Mouse (Mus musculus): ENCODE data around the gene Aurkaip1. TPM values are rescaled to one million over a fixed set of nuclear protein-coding genes. Genes with fewer than 3 reads are reported as not detected.
A peak's percentile ranks its signal among the peaks of the same experiment; 100 is the strongest.

Aurkaip1 gene
- total RNA-seq, 2 experiments from 2014 or later: 83.3 to 83.7 TPM

- DNase-seq (ENCODE audit: low spot score in 2 of 2): no peak
These were observed 18.9 kb downstream of the Aurkaip1 start for GRCm38 (mm10) chr4:155849792-155850451.

DNA sequence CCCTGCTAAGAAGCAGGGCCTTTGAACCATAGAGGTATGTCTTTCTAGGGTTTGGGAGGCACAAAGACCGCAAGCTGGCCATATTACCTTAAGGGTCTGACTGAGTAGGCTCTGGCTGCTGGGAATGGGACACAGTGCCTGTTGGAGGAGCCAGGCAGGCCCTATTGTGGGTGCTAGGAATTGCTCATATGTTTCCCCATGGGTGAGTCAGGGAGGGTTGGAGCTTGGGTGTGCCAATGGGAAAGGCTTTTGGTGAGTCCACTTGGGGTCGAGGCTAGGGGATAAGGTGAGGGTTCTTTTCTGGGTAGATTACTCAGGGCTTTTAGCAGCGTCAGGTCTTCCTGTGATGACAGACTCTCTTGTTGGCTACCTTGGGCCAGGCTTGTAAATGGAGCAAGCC is 20.3 kb downstream of the Aurkaip1 start:
- no peak for DNase-seq (ENCODE audit: low spot score in 2 of 2)

DNA sequence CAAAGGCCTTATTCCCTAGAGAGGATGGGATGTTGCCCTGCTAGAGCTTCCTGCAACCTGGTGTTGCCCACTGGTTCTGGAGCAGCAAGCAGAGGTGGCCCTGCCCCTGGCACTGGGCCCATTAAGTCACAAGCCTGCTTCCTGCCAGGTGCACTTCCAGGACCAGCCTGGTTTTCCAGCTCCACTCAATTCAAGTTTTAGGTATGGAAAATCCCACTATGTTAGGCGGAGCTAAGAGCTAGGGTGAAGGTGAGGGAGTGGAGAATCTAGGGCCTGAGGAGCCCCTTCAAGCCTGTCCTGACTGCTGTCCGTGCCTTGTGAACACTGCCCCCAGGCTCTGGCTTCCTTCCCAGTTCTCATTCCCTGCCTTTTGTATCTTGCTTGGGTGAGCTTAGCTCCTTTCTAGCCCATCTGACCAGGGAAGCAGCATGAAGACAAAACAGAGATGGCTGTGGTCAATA is 20.9 kb downstream of the Aurkaip1 start:
- DNase-seq (ENCODE audit: low spot score in 2 of 2): no peak

GRCm38 (mm10) chr4:155853421-155853820 is 22.3 kb downstream of the Aurkaip1 start:
- DNase-seq (ENCODE audit: low spot score in 2 of 2): no peak

GRCm38 (mm10) chr4:155854991-155855390 is 23.9 kb downstream of the Aurkaip1 start:
- DNase-seq (ENCODE audit: low spot score in 2 of 2): no peak

DNA sequence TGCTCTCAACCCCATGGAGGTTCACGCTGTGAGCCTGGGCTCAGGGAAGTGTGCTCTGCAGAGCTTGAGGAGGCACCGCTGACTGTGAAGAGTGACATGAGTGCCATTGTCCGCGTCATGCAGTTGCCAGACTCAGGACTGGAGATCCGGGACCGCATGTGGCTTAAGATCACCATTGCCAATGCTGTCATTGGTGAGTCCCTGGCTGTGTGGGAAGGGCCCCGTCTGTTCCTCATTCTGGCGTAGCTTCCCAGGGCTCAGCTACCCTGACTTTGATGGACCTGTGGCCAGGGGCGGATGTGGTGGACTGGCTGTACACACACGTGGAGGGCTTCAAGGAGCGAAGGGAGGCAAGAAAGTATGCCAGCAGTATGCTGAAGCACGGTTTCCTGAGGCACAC is 25.0 kb downstream of the Aurkaip1 start:
- no peak for DNase-seq (ENCODE audit: low spot score in 2 of 2)

DNA sequence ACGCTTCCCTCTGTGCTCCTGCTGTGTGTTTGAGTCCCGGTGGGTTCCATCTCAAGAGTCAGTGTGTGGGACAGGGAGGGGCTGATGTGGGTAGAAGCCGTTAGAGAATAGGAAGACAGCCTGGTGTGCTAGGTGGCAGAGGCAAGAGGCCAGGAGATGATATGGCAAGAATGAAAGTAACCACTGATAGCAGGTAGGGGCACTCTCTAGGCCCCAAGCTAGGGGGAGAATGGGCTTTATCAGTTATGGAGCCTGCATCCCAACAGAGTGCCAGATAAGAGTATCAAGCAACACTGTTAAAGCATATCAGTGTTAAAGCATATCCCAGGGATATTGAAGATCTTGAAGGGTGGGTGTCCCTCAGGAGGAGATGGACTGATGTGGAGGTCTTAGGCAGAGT is 25.8 kb downstream of the Aurkaip1 start:
- no peak for DNase-seq (ENCODE audit: low spot score in 2 of 2)

- no peak for DNase-seq (ENCODE audit: low spot score in 2 of 2)
These were observed 28.2 kb downstream of the Aurkaip1 start for GRCm38 (mm10) chr4:155859318-155859717.

DNA sequence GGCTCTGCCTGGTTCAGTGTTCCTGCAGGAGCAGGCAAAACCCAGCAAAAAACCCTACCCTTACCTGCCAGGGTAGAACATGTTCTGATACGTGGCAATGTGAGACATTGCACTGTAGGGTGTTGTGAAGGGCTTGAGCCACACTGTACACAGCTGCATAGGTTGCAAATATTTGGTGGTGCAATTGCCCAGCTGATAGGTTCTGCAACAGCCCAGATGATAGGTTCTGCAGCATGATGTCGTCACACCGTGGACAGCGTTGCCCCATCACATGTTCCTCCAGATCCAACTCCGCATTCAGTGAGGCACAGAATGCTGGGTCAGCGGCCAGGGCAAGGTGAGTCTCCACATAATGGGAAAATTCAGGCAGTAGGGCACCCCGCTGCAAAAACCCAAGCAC is 30.7 kb downstream of the Aurkaip1 start:
- DNase-seq (ENCODE audit: low spot score in 2 of 2): no peak

DNA sequence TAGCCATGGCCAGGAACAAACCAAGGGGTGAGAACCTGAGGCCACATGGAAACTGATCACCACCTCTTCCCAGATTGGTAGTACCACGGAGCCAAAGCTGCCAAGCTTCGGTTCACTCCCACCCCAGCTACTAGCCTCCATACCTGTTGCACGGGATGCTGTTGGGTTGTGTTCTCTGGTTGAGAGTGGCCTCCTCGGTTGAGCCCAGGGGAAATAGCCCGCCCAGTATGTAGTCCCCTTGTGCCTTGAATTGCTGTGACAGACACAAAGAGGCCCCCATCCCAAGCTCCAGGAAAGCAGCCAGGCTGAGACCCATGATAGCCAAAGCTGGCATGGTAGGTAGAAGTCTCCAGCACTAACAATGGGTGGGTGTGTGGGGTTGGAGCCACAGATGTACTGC is 31.9 kb downstream of the Aurkaip1 start, which contains the start of gene Tas1r3:
Tas1r3 (minus strand) TSS at position 362 of the 400 bp plus-strand sequence.
- DNase-seq (ENCODE audit: low spot score in 2 of 2): no peak

DNA sequence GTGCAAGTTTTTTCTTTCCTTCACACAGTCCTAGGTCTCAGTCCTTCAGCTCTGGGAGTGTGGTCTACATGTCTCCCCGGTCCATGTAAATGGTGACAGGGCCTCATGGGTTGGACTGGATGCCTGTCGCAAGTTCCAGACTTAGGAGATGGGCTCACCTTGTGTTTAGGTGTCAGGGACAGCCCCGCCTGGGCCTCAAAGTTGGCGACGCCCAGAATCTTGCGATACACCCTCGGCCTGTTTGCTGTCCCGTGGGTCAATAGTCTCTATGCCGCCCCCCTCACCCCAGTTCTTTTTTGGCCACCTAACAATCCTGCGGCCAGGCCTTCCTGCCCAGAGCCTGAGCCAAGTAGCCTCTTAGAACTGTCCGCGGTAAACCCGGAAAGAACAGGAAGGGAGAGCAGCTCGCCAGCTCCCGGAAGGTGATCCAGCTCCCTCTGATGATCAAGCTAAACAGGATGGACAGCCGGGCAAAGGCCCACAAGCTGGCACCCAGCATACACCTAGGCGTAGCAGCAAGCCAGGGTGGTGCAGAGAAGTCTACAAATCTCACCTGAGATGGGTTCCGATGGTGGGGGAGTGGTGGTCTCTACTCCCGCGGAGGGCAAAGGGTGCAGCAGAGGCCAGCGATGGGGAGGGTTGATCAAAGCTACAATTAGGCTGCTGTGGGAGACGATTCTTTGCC is 37.7 kb downstream of the Aurkaip1 start:
- DNase-seq (ENCODE audit: low spot score in 2 of 2): no peak

DNA sequence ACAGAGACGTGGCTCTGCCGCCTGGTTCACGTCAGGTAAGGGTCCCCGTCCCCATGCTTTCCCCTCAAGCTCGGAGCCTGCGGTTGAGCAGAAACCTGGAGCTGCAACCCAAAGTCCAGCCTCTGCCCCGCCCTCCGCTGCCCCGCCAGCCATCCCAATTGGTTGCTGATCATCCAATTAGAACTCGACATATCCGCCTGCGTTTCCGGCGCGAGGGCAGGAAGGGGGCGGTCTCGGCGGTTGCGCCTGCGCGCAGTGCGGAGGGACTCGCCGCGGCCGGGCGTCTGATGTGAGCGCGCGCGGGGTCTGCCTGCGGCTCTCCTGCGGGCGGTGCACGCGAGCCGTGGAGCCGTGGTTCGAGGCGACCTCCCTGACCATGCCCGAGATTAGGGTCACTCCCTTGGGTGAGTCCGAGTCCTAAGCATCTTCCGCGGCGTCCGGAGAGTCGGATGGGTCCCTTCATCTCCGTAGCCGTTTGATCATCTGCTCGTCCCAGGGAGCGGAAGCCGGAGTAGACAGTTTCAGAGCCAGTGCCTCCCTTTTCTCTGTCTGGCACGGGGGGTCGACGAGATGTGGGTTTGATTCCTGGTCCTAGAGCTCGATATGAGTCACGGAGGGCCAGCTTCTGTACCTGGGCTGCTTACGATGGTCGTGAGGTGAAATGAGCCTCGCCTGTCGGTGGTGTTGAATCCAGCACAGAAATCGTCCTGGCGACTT is 38.4 kb downstream of the Aurkaip1 start, which contains the start of the genes Cptp and Ints11:
Cptp (minus strand) TSS at position 124 of the 717 bp plus-strand sequence.
Ints11 (plus strand) TSS at position 230 of the 717 bp plus-strand sequence.
- peak; percentile 94 to 98 for DNase-seq (ENCODE audit: low spot score in 2 of 2)

DNA sequence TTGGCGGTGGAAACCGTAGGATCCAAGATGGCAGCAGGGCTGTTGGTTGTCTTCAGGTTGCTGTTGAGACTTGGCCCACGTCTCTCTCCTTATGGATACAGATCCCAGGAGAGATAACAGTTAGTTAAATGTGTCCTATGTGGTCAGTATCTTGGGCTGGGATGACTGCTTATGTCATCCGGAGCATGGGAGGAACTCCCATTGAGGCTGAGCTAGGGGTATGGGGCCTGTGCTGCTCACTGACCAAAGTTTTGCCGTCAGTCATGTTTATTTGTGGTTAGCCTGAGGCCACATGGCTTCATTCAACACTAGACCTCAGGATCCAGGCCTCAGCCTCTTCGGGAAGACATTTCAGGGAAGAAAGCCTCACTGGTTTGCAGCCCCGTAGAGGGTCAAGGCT is 40.3 kb downstream of the Aurkaip1 start:
- no peak for DNase-seq (ENCODE audit: low spot score in 2 of 2)

Small RNA genes lying within 50 kb of the gene (microRNA-seq; reads per million reads assigned to microRNA genes)
- gene Gm27743: 0 reads per million in 2 experiments

Other genes with a start within 250 kb of the Aurkaip1 start
- gene Slc35e2, start 229.9 kb upstream of the Aurkaip1 start, total RNA-seq (2021): 10 to 100 TPM; 41.4 to 46.1 TPM
- gene Cdk11b, start 206.4 kb upstream of the Aurkaip1 start, total RNA-seq (2021): 10 to 100 TPM; 45.4 to 50.7 TPM
- gene Gm10563, start 185.9 kb upstream of the Aurkaip1 start, total RNA-seq (2021): not detected
- 1 to 10 TPM; 1.5 to 4.7 TPM for gene Mmp23, start 177.9 kb upstream of the Aurkaip1 start, total RNA-seq (2021)
- gene Mib2, start 162.1 kb upstream of the Aurkaip1 start, total RNA-seq (2021): 10 to 100 TPM; 86.7 to 87.7 TPM
- 10 to 100 TPM; 22.5 to 26.4 TPM for gene Fndc10, start 136.9 kb upstream of the Aurkaip1 start, total RNA-seq (2021)
- gene Ssu72, start 126.5 kb upstream of the Aurkaip1 start, total RNA-seq (2021): 10 to 100 TPM; 65.7 to 79.1 TPM
- 10 to 100 TPM; 41.6 to 45.7 TPM for gene Tmem240, start 96.5 kb upstream of the Aurkaip1 start, total RNA-seq (2021)
- gene Atad3a, start 70.2 kb upstream of the Aurkaip1 start, total RNA-seq (2021): 10 to 100 TPM; 52.5 to 59.7 TPM
- gene Vwa1, start 56.6 kb upstream of the Aurkaip1 start, total RNA-seq (2021): 10 to 100 TPM; 13.5 to 16.8 TPM
- 10 to 100 TPM; 18.0 to 18.1 TPM for gene Tmem88b, start 45.4 kb upstream of the Aurkaip1 start, total RNA-seq (2021)
- under 1 TPM in 1 of 2 experiments, not detected in 1; 0.48 TPM for gene Ankrd65, start 40.8 kb upstream of the Aurkaip1 start, total RNA-seq (2021)
- 100 to 1,000 TPM; 105 to 109 TPM for gene Mrpl20, start 28.4 kb upstream of the Aurkaip1 start, total RNA-seq (2021)
- gene Ccnl2, start 18.8 kb upstream of the Aurkaip1 start, total RNA-seq (2021): 10 to 100 TPM; 77.7 to 89.3 TPM
- gene Mxra8, start 8.4 kb downstream of the Aurkaip1 start, total RNA-seq (2021): 10 to 100 TPM; 10.0 to 12.7 TPM
- 10 to 100 TPM; 72.9 to 75.8 TPM for gene Dvl1, start 16.1 kb downstream of the Aurkaip1 start, total RNA-seq (2021)
- gene Tas1r3, start 32.1 kb downstream of the Aurkaip1 start, total RNA-seq (2021): under 1 TPM; 0.25 to 0.29 TPM
- gene Cptp, start 38.2 kb downstream of the Aurkaip1 start, total RNA-seq (2021): 10 to 100 TPM; 29.5 to 31.2 TPM
- 10 to 100 TPM; 29.4 to 33.0 TPM for gene Ints11, start 38.3 kb downstream of the Aurkaip1 start, total RNA-seq (2021)
- gene Pusl1, start 60.5 kb downstream of the Aurkaip1 start, total RNA-seq (2021): 10 to 100 TPM; 61.3 to 65.4 TPM
- 100 to 1,000 TPM; 143 to 160 TPM for gene Acap3, start 60.5 kb downstream of the Aurkaip1 start, total RNA-seq (2021)
- gene Ube2j2, start 112.6 kb downstream of the Aurkaip1 start, total RNA-seq (2021): 10 to 100 TPM; 75.2 to 78.9 TPM
- gene C1qtnf12, start 131.0 kb downstream of the Aurkaip1 start, total RNA-seq (2021): 10 to 100 TPM; 15.9 to 21.1 TPM
- gene B3galt6, start 161.4 kb downstream of the Aurkaip1 start, total RNA-seq (2021): 1 to 10 TPM; 9.0 to 9.7 TPM
- gene Sdf4, start 161.6 kb downstream of the Aurkaip1 start, total RNA-seq (2021): 100 to 1,000 TPM; 154 to 157 TPM
- gene Tnfrsf4, start 182.6 kb downstream of the Aurkaip1 start, total RNA-seq (2021): 1 to 10 TPM; 1.0 to 1.1 TPM
- not detected for gene Tnfrsf18, start 194.9 kb downstream of the Aurkaip1 start, total RNA-seq (2021)
- under 1 TPM in 1 of 2 experiments, not detected in 1; 0.14 TPM for gene Ttll10, start 228.1 kb downstream of the Aurkaip1 start, total RNA-seq (2021)